Mouse (Mus musculus) brain, embryonic 14.5 days (tissue): ENCODE data around the gene Ap2a1.

ENCODE experiments used
- CTCF ChIP-seq: fragments of 200-500 bp; IDR thresholded peaks from 2 replicates; pipeline ENCODE4 v1.5.1; 2012; ENCODE audit warnings: inconsistent platforms, mild to moderate bottlenecking, moderate library complexity, borderline replicate concordance; ENCODE audit not compliant: insufficient read depth, insufficient read length; ENCODE audit errors: extremely low read depth
- POLR2A ChIP-seq: fragments of 200-500 bp; IDR thresholded peaks from 2 replicates; pipeline ENCODE4 v1.6.1; 2012; ENCODE audit warnings: mild to moderate bottlenecking, inconsistent platforms, borderline replicate concordance; ENCODE audit not compliant: poor library complexity, insufficient read depth, insufficient read length, severe bottlenecking; ENCODE audit errors: extremely low read depth

GRCm38 (mm10) chr7:44925468-44925867 lies 3.8 kb downstream of the Ap2a1 start:
- TF ChIP-seq POLR2A (no peak), CTCF (peak; percentile 42; the same call in 1 of the 2 replicates)
